Mouse (Mus musculus): Measurements from ENCODE around the gene Gpr62.

DNA sequence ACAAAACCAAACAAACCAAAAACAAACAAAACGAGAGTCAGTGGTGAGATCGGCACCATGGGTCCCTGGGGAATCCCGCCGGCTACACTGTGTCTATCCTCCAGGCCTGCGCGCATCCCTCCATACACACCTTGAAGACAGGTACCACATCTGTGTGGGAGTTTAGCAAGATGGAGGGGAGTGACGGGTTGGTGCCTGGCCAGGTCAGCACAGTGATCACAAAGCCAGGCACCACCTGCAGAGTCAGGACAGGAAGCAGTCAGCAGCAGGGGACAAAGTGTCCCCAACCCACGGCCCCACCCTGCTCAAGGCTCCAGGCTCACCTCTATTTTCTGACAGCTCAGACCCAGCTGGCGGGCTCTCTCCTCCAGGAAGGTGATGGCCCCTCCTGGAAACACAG lies 29.2 kb downstream of the Gpr62 start:
- no peak for TF ChIP-seq GATA1 (IDR thresholded peaks at IDR 0.05; ENCODE audit: borderline replicate concordance, low read length)
- TF ChIP-seq FLI1 (IDR thresholded peaks at IDR 0.05; ENCODE audit: low read length): no peak
